Mouse (Mus musculus): ENCODE measurements around the gene Oas2.
A peak's percentile ranks its signal among the peaks of the same experiment; 100 is the strongest.

Oas2 gene

GRCm38 (mm10) chr5:120729319-120729718, 20.3 kb downstream of the Oas2 start:
- DNase-seq: no peak

- no peak for DNase-seq
Observed at GRCm38 (mm10) chr5:120725811-120726455, 23.7 kb downstream of the Oas2 start.

GRCm38 (mm10) chr5:120721005-120721404, 28.6 kb downstream of the Oas2 start:
- DNase-seq: no peak

GRCm38 (mm10) chr5:120718600-120719378, 30.9 kb downstream of the Oas2 start:
- no peak for DNase-seq

GRCm38 (mm10) chr5:120717136-120717535, 32.5 kb downstream of the Oas2 start:
- DNase-seq: no peak

GRCm38 (mm10) chr5:120714314-120714713, 35.3 kb downstream of the Oas2 start:
- DNase-seq: peak; percentile 79 to 82

GRCm38 (mm10) chr5:120712721-120713120, 36.9 kb downstream of the Oas2 start:
- DNase-seq: no peak

GRCm38 (mm10) chr5:120711827-120712226, 37.8 kb downstream of the Oas2 start, which contains the start of gene Dtx1:
Gene Dtx1 (minus strand): TSS chr5:120711927.
- DNase-seq: no peak

GRCm38 (mm10) chr5:120711416-120711815, 38.2 kb downstream of the Oas2 start:
- DNase-seq: peak; percentile 72 to 74

- DNase-seq: peak in 1 of 2 experiments; percentile 52
Observed at GRCm38 (mm10) chr5:120710826-120711248, 38.8 kb downstream of the Oas2 start.

GRCm38 (mm10) chr5:120710161-120710825, 39.4 kb downstream of the Oas2 start:
- no peak for DNase-seq

GRCm38 (mm10) chr5:120706976-120707375, 42.7 kb downstream of the Oas2 start:
- DNase-seq: no peak

- DNase-seq: no peak
Observed at GRCm38 (mm10) chr5:120706541-120706940, 43.1 kb downstream of the Oas2 start.

GRCm38 (mm10) chr5:120704421-120704820, 45.2 kb downstream of the Oas2 start:
- DNase-seq: no peak

GRCm38 (mm10) chr5:120703660-120704059, 46.0 kb downstream of the Oas2 start:
- no peak for DNase-seq

- DNase-seq: no peak
Observed at GRCm38 (mm10) chr5:120702969-120703368, 46.7 kb downstream of the Oas2 start.

GRCm38 (mm10) chr5:120702421-120702820, 47.2 kb downstream of the Oas2 start:
- DNase-seq: no peak

GRCm38 (mm10) chr5:120700996-120701790, 48.5 kb downstream of the Oas2 start:
- DNase-seq: no peak

- DNase-seq: no peak
Observed at GRCm38 (mm10) chr5:120698801-120699391, 50.8 kb downstream of the Oas2 start.

- DNase-seq: no peak
Observed at GRCm38 (mm10) chr5:120698181-120698580, 51.5 kb downstream of the Oas2 start.

GRCm38 (mm10) chr5:120696865-120697264, 52.8 kb downstream of the Oas2 start:
- DNase-seq: peak in 1 of 2 experiments; percentile 44

GRCm38 (mm10) chr5:120696057-120696743, 53.5 kb downstream of the Oas2 start:
- DNase-seq: no peak
